Mouse (Mus musculus): Measurements from ENCODE around the gene Pcsk6.
A peak's percentile ranks its signal among the peaks of the same experiment; 100 is the strongest.

Gene Pcsk6

GRCm38 (mm10) chr7:65861591-65862472, at the start of gene Pcsk6:
TSS of gene Pcsk6 (plus strand) at chr7:65861734.
- DNase-seq (ENCODE audit: low read depth, low spot score), result peak; percentile 76

- no peak for DNase-seq (ENCODE audit: low read depth, low spot score)
Measured at GRCm38 (mm10) chr7:65813611-65814212, 47.8 kb upstream of the Pcsk6 start.

- no peak for DNase-seq (ENCODE audit: low read depth, low spot score)
Measured at GRCm38 (mm10) chr7:65817564-65817963, 44.0 kb upstream of the Pcsk6 start.

- no peak for DNase-seq (ENCODE audit: low read depth, low spot score)
Measured at GRCm38 (mm10) chr7:65820391-65820790, 41.1 kb upstream of the Pcsk6 start.

GRCm38 (mm10) chr7:65821901-65822300, 39.6 kb upstream of the Pcsk6 start:
- DNase-seq (ENCODE audit: low read depth, low spot score), result peak; percentile 62

GRCm38 (mm10) chr7:65822506-65823119, 38.9 kb upstream of the Pcsk6 start:
- no peak for DNase-seq (ENCODE audit: low read depth, low spot score)

GRCm38 (mm10) chr7:65839756-65840155, 21.8 kb upstream of the Pcsk6 start:
- DNase-seq (ENCODE audit: low read depth, low spot score), result peak; percentile 62

GRCm38 (mm10) chr7:65843210-65843609, 18.3 kb upstream of the Pcsk6 start:
- peak; percentile 42 for DNase-seq (ENCODE audit: low read depth, low spot score)

GRCm38 (mm10) chr7:65860981-65861380, 553 bp upstream of the Pcsk6 start:
- no peak for DNase-seq (ENCODE audit: low read depth, low spot score)

GRCm38 (mm10) chr7:65862473-65863176, 1.1 kb downstream of the Pcsk6 start:
- DNase-seq (ENCODE audit: low read depth, low spot score), result no peak

- DNase-seq (ENCODE audit: low read depth, low spot score), result no peak
Measured at GRCm38 (mm10) chr7:65869173-65869572, 7.6 kb downstream of the Pcsk6 start.

GRCm38 (mm10) chr7:65869794-65870193, 8.3 kb downstream of the Pcsk6 start:
- peak; percentile 65 for DNase-seq (ENCODE audit: low read depth, low spot score)

GRCm38 (mm10) chr7:65870227-65870626, 8.7 kb downstream of the Pcsk6 start:
- DNase-seq (ENCODE audit: low read depth, low spot score), result no peak

GRCm38 (mm10) chr7:65870928-65871580, 9.5 kb downstream of the Pcsk6 start:
- no peak for DNase-seq (ENCODE audit: low read depth, low spot score)

GRCm38 (mm10) chr7:65871851-65872250, 10.3 kb downstream of the Pcsk6 start:
- no peak for DNase-seq (ENCODE audit: low read depth, low spot score)

- DNase-seq (ENCODE audit: low read depth, low spot score), result peak; percentile 98
Measured at GRCm38 (mm10) chr7:65873176-65873845, 11.8 kb downstream of the Pcsk6 start.

GRCm38 (mm10) chr7:65873902-65874301, 12.4 kb downstream of the Pcsk6 start:
- DNase-seq (ENCODE audit: low read depth, low spot score), result no peak

- no peak for DNase-seq (ENCODE audit: low read depth, low spot score)
Measured at GRCm38 (mm10) chr7:65876596-65876995, 15.1 kb downstream of the Pcsk6 start.

GRCm38 (mm10) chr7:65878234-65878633, 16.7 kb downstream of the Pcsk6 start:
- no peak for DNase-seq (ENCODE audit: low read depth, low spot score)

- no peak for DNase-seq (ENCODE audit: low read depth, low spot score)
Measured at GRCm38 (mm10) chr7:65879330-65879729, 17.8 kb downstream of the Pcsk6 start.
